Mouse (Mus musculus) E14TG2a.4 (cell line): Measurements from ENCODE around the gene Afg1l.

Experiments used
- CTCF ChIP-seq: conservative IDR thresholded peaks from 2 replicates; pipeline ENCODE4 v1.5.1; 2014; ENCODE audit warnings: low read length
- NANOG ChIP-seq: IDR thresholded peaks from 2 replicates; pipeline ENCODE4 v1.6.1; 2014; ENCODE audit warnings: borderline replicate concordance, low read length, mixed read lengths
- POU5F1 ChIP-seq: IDR thresholded peaks from 2 replicates; pipeline ENCODE4 v1.6.1; 2014; ENCODE audit warnings: low read length, borderline replicate concordance

DNA sequence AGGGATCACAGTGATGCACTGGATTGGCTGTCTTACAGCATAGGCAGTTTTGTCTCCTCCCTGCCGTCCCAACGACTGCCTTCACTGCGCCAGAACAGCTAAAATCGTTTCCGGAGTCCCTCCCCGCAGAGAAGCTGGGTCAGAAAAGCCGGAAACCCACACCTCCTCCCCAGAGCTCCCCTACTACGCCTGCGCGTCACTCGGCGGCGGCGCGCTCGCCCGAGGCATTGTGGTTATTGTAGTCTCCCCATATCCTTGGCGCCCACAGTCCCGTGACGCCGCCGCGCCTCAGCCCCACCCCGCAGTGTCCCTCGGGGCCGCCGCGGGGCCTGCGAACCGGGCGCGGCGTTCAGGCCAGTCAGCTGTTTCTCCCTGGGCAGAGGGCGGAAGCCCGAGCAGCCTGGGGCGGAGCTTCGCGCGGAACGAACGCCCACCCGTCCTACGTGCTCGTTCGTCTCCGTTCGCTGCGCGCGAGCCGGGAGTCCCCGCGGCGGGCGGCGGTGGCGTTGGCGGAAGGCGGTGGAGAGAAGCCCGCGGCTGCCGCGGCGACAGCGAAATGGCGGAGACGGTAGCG lies 23.5 kb upstream of the Afg1l start, which contains the start of gene Snx3:
- TF ChIP-seq CTCF: no peak
- TF ChIP-seq NANOG: no peak
- TF ChIP-seq POU5F1: no peak
